Mouse (Mus musculus) E14TG2a.4 (cell line): ENCODE measurements around the gene Pea15a.

Experiments used
- CTCF ChIP-seq: conservative IDR thresholded peaks from 2 replicates; pipeline ENCODE4 v1.5.1; 2014; ENCODE audit warnings: low read length
- NANOG ChIP-seq: IDR thresholded peaks from 2 replicates; pipeline ENCODE4 v1.6.1; 2014; ENCODE audit warnings: borderline replicate concordance, low read length, mixed read lengths
- POU5F1 ChIP-seq: IDR thresholded peaks from 2 replicates; pipeline ENCODE4 v1.6.1; 2014; ENCODE audit warnings: low read length, borderline replicate concordance

DNA sequence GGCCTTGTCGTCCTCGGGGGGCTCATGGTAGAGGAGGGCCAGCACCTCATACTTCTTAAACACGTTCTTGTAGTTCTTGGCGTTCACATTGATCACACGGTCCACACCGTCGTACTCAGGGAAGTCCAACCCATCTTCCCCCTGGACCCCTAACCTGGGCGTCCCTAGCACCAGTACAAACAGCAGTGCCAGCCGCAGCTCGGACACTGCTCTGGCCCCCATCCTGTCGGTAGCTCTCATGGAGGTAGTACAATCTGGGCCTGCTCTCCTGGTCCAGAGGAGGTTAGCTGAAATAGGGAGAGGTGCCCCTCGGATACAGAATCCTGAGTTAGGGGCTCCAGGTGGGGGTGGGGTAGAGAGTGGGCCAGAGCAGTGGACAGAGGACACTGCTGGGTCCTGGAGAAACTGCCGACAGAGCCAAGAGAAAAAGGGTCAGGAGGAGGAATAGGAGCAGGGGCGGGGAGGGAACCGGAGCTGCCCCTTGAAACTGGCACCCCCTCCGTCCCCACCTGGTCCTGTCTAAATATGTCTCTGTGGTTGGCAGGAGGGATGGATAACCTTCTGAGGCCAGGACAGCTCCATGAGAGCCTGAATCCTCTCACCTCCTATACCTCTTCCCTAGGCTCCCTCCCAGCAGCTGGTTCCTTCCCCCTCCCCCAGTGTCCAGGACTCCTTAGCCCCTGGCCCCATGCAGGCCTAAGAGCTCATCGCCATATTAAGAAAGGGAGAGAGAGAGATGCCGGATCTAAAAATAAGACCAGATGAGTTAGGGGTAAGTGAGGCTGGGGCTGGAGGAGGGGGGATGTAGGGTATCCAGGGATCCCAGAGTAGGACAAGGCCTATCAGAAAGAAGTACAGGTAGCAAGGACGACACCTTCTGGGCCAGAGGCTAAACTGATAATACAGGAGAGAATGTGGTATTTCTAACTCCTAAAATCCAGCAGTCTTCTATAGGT lies 13.1 kb upstream of the Pea15a start, which contains the start of gene Casq1:
- no peak for TF ChIP-seq CTCF
- no peak for TF ChIP-seq POU5F1
- TF ChIP-seq NANOG: no peak
